In genomic region chr13:74350435-74350906, GRCm38 (mm10) we compare ENCODE assay signal across 8 mouse cellular contexts. TPM values are rescaled to one million over a fixed set of nuclear protein-coding genes. Genes with fewer than 3 reads are reported as not detected.
DNase-seq lines count a peak whose midpoint lies in the region; ATAC-seq and TF ChIP-seq lines count a peak whose summit lies in the region.

No protein-coding gene starts in this region.

- H3K27ac ChIP-seq in heart, adult 2 months: peak overlapping the region; percentile 98
- peak overlapping the region; percentile 11; the same call in 1 of the 2 replicates for H3K27ac ChIP-seq in limb, embryonic 13.5 days
- H3K27ac ChIP-seq in olfactory bulb, adult 2 months (ENCODE audit: insufficient read depth, low read depth, low read length): peak overlapping the region; percentile 49

- peak; percentile 44 for ATAC-seq in limb, embryonic 13.5 days (ENCODE audit: low FRiP score, low read depth)

- no peaks in the 10 kb centered on the region; the same call in 1 of the 2 replicates for H3K4me1 ChIP-seq in heart, adult 2 months (ENCODE audit: control insufficient read depth, insufficient read depth, low read length)
- peaks cover 23% of the 10 kb centered on the region for H3K4me1 ChIP-seq in limb, embryonic 13.5 days
- no peaks in the 10 kb centered on the region for H3K4me1 ChIP-seq in olfactory bulb, adult 2 months (ENCODE audit: control insufficient read depth, insufficient read depth, low read length)

- peaks cover 22% of the 10 kb centered on the region for H3K36me3 ChIP-seq in heart, adult 2 months (ENCODE audit: control insufficient read depth, insufficient read depth, low read length)
- H3K36me3 ChIP-seq in limb, embryonic 13.5 days: peaks cover 23% of the 10 kb centered on the region

- DNase-seq in heart, adult 2 months: no peak
- DNase-seq in heart, postnatal 14 days: no peak
- peak; percentile 41 for DNase-seq in thymus, postnatal 4 days
- no peak for DNase-seq in thymus, postnatal 25 days
- no peak for DNase-seq in urinary bladder, postnatal 14 days (ENCODE audit: low spot score)
- no peak for DNase-seq in layer of hippocampus, postnatal 25 days (ENCODE audit: extremely low spot score in 1 of 2, low spot score in 1 of 2)

- intact Hi-C loops in heart, adult 2 months (cut with DNase I): loop anchor here (10.0 kb wide), 1 partner anchor 114 kb away; no protein-coding TSS in a partner anchor
- intact Hi-C loops in heart, postnatal 14 days (cut with DNase I): no loop called here

- TF ChIP-seq EP300 in heart, adult 2 months (IDR thresholded peaks at IDR 0.05; ENCODE audit: insufficient read depth, low read depth, low read length): no peak

- H3K9ac ChIP-seq in heart, adult 2 months (ENCODE audit: low read depth, low read length): peak overlapping the region; percentile 72
- peak overlapping the region; percentile 91 for H3K9ac ChIP-seq in limb, embryonic 13.5 days

- H3K27me3 ChIP-seq in heart, adult 2 months (ENCODE audit: control insufficient read depth, insufficient read depth, low read length): no peaks in the 10 kb centered on the region
- no peaks in the 10 kb centered on the region for H3K27me3 ChIP-seq in limb, embryonic 13.5 days

- peak overlapping the region; percentile 75 for H3K4me2 ChIP-seq in limb, embryonic 13.5 days (replicated peaks)

- no peak for TF ChIP-seq CTCF in heart, adult 2 months (IDR thresholded peaks at IDR 0.05)
- TF ChIP-seq CTCF in olfactory bulb, adult 2 months (IDR thresholded peaks at IDR 0.05; ENCODE audit: insufficient read depth, low read depth, low read length): no peak

- no peak for TF ChIP-seq POLR2A in heart, adult 2 months (IDR thresholded peaks at IDR 0.05; ENCODE audit: insufficient read depth, low read depth, low read length)
- no peak for TF ChIP-seq POLR2A in olfactory bulb, adult 2 months (IDR thresholded peaks at IDR 0.05; ENCODE audit: insufficient read depth, low read depth, low read length)

- no peaks in the 10 kb centered on the region; the same call in 1 of the 2 replicates for H3K79me2 ChIP-seq in heart, adult 2 months (replicated peaks; ENCODE audit: control insufficient read depth, insufficient read depth, low read length)

- WGBS in heart, adult 2 months: 1% methylated on average over 15 of the region's 15 CpGs
- WGBS in limb, embryonic 13.5 days: 2% methylated on average over 15 of the region's 15 CpGs
- WGBS in olfactory bulb, adult 2 months: 3% methylated on average over 15 of the region's 15 CpGs

- peak overlapping the region; percentile 79 for H3K4me3 ChIP-seq in heart, adult 2 months
- peak overlapping the region; percentile 78 for H3K4me3 ChIP-seq in limb, embryonic 13.5 days
- H3K4me3 ChIP-seq in olfactory bulb, adult 2 months (ENCODE audit: insufficient read depth, low read depth, low read length): peak overlapping the region; percentile 64

- H3K9me3 ChIP-seq in limb, embryonic 13.5 days: no peaks in the 10 kb centered on the region

RNA-seq across cellular contexts. Expression of gene Ccdc127, which starts 0.4 kb away (rescaled TPM):
- 10 to 100 TPM; 51.3 to 53.5 TPM for total RNA-seq in heart, adult 2 months (2021)
- polyA plus RNA-seq in heart, adult 2 months (2012; rRNA removed): 5.5 and 7.5 TPM in 2 replicates
- 10 to 100 TPM; 43.2 to 49.9 TPM for total RNA-seq in heart, postnatal 14 days (2021)
- 63.7 and 71.3 TPM in 2 replicates for polyA plus RNA-seq in limb, embryonic 13.5 days (2015; fragmentation: Nextera tagmentation; extraction: Ambion mirVana)
- not detected in 2 replicates for polyA plus RNA-seq in olfactory bulb, adult 2 months (2012; ENCODE audit: insufficient read depth, insufficient read length, low replicate concordance, missing spikeins)
- 10 to 100 TPM; 76.8 to 81.9 TPM for total RNA-seq in layer of hippocampus, postnatal 25 days (2021)

RNA-seq across cellular contexts. Expression of gene Sdha, which starts 0.4 kb away (rescaled TPM):
- 1,000 to 10,000 TPM; 1,363 to 1,571 TPM for total RNA-seq in heart, adult 2 months (2021)
- polyA plus RNA-seq in heart, adult 2 months (2012; rRNA removed): 687 and 1,076 TPM in 2 replicates
- 1,000 to 10,000 TPM; 1,284 to 1,341 TPM for total RNA-seq in heart, postnatal 14 days (2021)
- polyA plus RNA-seq in limb, embryonic 13.5 days (2015; fragmentation: Nextera tagmentation; extraction: Ambion mirVana): 237 and 242 TPM in 2 replicates
- polyA plus RNA-seq in olfactory bulb, adult 2 months (2012; ENCODE audit: insufficient read depth, insufficient read length, low replicate concordance, missing spikeins): 516 TPM in 1 of 2 replicates, not detected in the other
- total RNA-seq in layer of hippocampus, postnatal 25 days (2021): 100 to 1,000 TPM; 313 to 339 TPM

RNA-seq across cellular contexts. Expression of gene Lrrc14b, which starts 13.3 kb away (rescaled TPM):
- total RNA-seq in heart, adult 2 months (2021): 10 to 100 TPM; 69.4 to 75.1 TPM
- polyA plus RNA-seq in heart, adult 2 months (2012; rRNA removed): 99.4 and 167 TPM in 2 replicates
- total RNA-seq in heart, postnatal 14 days (2021): 10 to 100 TPM; 57.2 to 58.7 TPM
- not detected in 2 replicates for polyA plus RNA-seq in limb, embryonic 13.5 days (2015; fragmentation: Nextera tagmentation; extraction: Ambion mirVana)
- polyA plus RNA-seq in olfactory bulb, adult 2 months (2012; ENCODE audit: insufficient read depth, insufficient read length, low replicate concordance, missing spikeins): not detected in 2 replicates
- total RNA-seq in layer of hippocampus, postnatal 25 days (2021): not detected

RNA-seq across cellular contexts. Expression of gene Pdcd6, which starts 33.1 kb away (rescaled TPM):
- 10 to 100 TPM; 40.2 to 43.5 TPM for total RNA-seq in heart, adult 2 months (2021)
- 51.0 and 84.2 TPM in 2 replicates for polyA plus RNA-seq in heart, adult 2 months (2012; rRNA removed)
- 10 to 100 TPM; 47.1 to 52.6 TPM for total RNA-seq in heart, postnatal 14 days (2021)
- polyA plus RNA-seq in limb, embryonic 13.5 days (2015; fragmentation: Nextera tagmentation; extraction: Ambion mirVana): 138 and 148 TPM in 2 replicates
- polyA plus RNA-seq in olfactory bulb, adult 2 months (2012; ENCODE audit: insufficient read depth, insufficient read length, low replicate concordance, missing spikeins): 339 TPM in 1 of 2 replicates, not detected in the other
- total RNA-seq in layer of hippocampus, postnatal 25 days (2021): 10 to 100 TPM; 68.5 to 78.2 TPM

RNA-seq across cellular contexts. Expression of gene Zfp72, which starts 40.2 kb away (rescaled TPM):
- 1 to 10 TPM; 2.5 to 2.9 TPM for total RNA-seq in heart, adult 2 months (2021)
- 0.39 and 1.4 TPM in 2 replicates for polyA plus RNA-seq in heart, adult 2 months (2012; rRNA removed)
- total RNA-seq in heart, postnatal 14 days (2021): 1 to 10 TPM; 3.1 to 3.3 TPM
- 5.3 and 6.6 TPM in 2 replicates for polyA plus RNA-seq in limb, embryonic 13.5 days (2015; fragmentation: Nextera tagmentation; extraction: Ambion mirVana)
- polyA plus RNA-seq in olfactory bulb, adult 2 months (2012; ENCODE audit: insufficient read depth, insufficient read length, low replicate concordance, missing spikeins): not detected in 2 replicates
- total RNA-seq in layer of hippocampus, postnatal 25 days (2021): 1 to 10 TPM; 3.7 to 3.9 TPM

Comparison
In these comparisons a context has a peak if more than half of its experiments do, and no peak if none do; other contexts are left out.
1. H3K27ac ChIP-seq: peak in every context shown above with its lines; median percentile 98 in heart, adult 2 months; 49 in olfactory bulb, adult 2 months; 11 in limb, embryonic 13.5 days.
2. RNA of gene Lrrc14b, which starts 13.3 kb away (total RNA-seq): 69.4 to 75.1 TPM in heart, adult 2 months and 57.2 to 58.7 TPM in heart, postnatal 14 days; not detected in layer of hippocampus, postnatal 25 days; every median in the first group is over 10 times any median in the second.
3. Peak in every context shown above with its lines, with median percentiles within 50 percentile points of each other: H3K4me3 ChIP-seq.